Mouse (Mus musculus) spleen, postnatal 10 days (tissue): ENCODE measurements around the gene Cdh22.

Source experiments
- DNase-seq, 2 experiments: peaks; one replicate each; pipeline ENCODE4 v3.0.0; 2021 to 2022; ENCODE audit warnings: low spot score in 2 of 2

Cdh22 gene

GRCm38 (mm10) chr2:165207689-165208088, 27.0 kb downstream of the Cdh22 start:
- no peak for DNase-seq

- no peak for DNase-seq
These were observed 27.6 kb downstream of the Cdh22 start for GRCm38 (mm10) chr2:165207086-165207485.

GRCm38 (mm10) chr2:165205486-165205885, 29.2 kb downstream of the Cdh22 start:
- no peak for DNase-seq

GRCm38 (mm10) chr2:165204931-165205330, 29.7 kb downstream of the Cdh22 start:
- DNase-seq: no peak

- DNase-seq: no peak
These were observed 32.6 kb downstream of the Cdh22 start for GRCm38 (mm10) chr2:165201761-165202751.

- DNase-seq: no peak
These were observed 37.1 kb downstream of the Cdh22 start for GRCm38 (mm10) chr2:165197546-165197945.

GRCm38 (mm10) chr2:165195411-165196182, 39.1 kb downstream of the Cdh22 start:
- DNase-seq: no peak

- DNase-seq: no peak
These were observed 43.2 kb downstream of the Cdh22 start for GRCm38 (mm10) chr2:165191483-165191882.

GRCm38 (mm10) chr2:165189546-165189945, 45.1 kb downstream of the Cdh22 start:
- no peak for DNase-seq

GRCm38 (mm10) chr2:165187648-165188380, 46.8 kb downstream of the Cdh22 start:
- DNase-seq: no peak

- DNase-seq: no peak
These were observed 50.5 kb downstream of the Cdh22 start for GRCm38 (mm10) chr2:165184015-165184633.

- no peak for DNase-seq
These were observed 52.3 kb downstream of the Cdh22 start for GRCm38 (mm10) chr2:165182085-165182976.

- DNase-seq: no peak
These were observed 55.4 kb downstream of the Cdh22 start for GRCm38 (mm10) chr2:165179231-165179630.

GRCm38 (mm10) chr2:165176965-165177364, 57.7 kb downstream of the Cdh22 start:
- DNase-seq: no peak

GRCm38 (mm10) chr2:165166664-165167435, 67.8 kb downstream of the Cdh22 start:
- no peak for DNase-seq

GRCm38 (mm10) chr2:165162221-165162620, 72.4 kb downstream of the Cdh22 start:
- no peak for DNase-seq

- peak in 1 of 2 experiments; percentile 46 for DNase-seq
These were observed 74.2 kb downstream of the Cdh22 start for GRCm38 (mm10) chr2:165160466-165160865.

GRCm38 (mm10) chr2:165159055-165159688, 75.5 kb downstream of the Cdh22 start:
- DNase-seq: peak in 1 of 2 experiments; percentile 37

- DNase-seq: no peak
These were observed 76.3 kb downstream of the Cdh22 start for GRCm38 (mm10) chr2:165158317-165158716.
